9 mouse cellular contexts compared by ENCODE assay signal in genomic region chr6:127079867-127080731, GRCm38 (mm10). TPM values are rescaled to one million over a fixed set of nuclear protein-coding genes. Genes with fewer than 3 reads are reported as not detected.
DNase-seq lines count a peak whose midpoint lies in the region; ATAC-seq lines count a peak whose summit lies in the region.
"Had no signal": no experiment of that assay in that cellular context is flagged by ENCODE, and none has a peak within 500 bp of the region (broad histone marks: within the 10 kb centered on the region; RNA-seq: fewer than 3 reads in every experiment).

No protein-coding gene starts in this region.

- no peaks in the 10 kb centered on the region for H3K9me3 ChIP-seq in heart, embryonic 14.5 days (ENCODE audit: control insufficient read depth, low read length)
- no peaks in the 10 kb centered on the region for H3K9me3 ChIP-seq in liver, embryonic 12.5 days (replicated peaks)

- H3K27ac ChIP-seq in heart, embryonic 14.5 days (replicated peaks in 1 of 2; ENCODE audit: control insufficient read depth in 1 of 2, insufficient read depth in 1 of 2, low read depth in 2 of 2, low read length in 2 of 2), result no peak overlapping the region
- no peak overlapping the region for H3K27ac ChIP-seq in liver, embryonic 12.5 days

- ATAC-seq in heart, embryonic 14.5 days (ENCODE audit: insufficient number of reproducible peaks, insufficient read depth, low FRiP score, low read depth), result no peak
- ATAC-seq in liver, embryonic 12.5 days, result no peak

- no peaks in the 10 kb centered on the region for H3K36me3 ChIP-seq in heart, embryonic 14.5 days (ENCODE audit: control insufficient read depth, insufficient read depth, low read length)
- H3K36me3 ChIP-seq in liver, embryonic 12.5 days, result no peaks in the 10 kb centered on the region

- DNase-seq in CD4-positive helper T cell, adult 2 months (ENCODE audit: low read depth, low spot score), result peak; percentile 69
- DNase-seq in adrenal gland, adult 2 months, result peak; percentile 74
- DNase-seq in embryo, embryonic 9.5 days (ENCODE audit: extremely low spot score), result peak; percentile 75
- peak; percentile 17 for DNase-seq in kidney, postnatal 14 days
- DNase-seq in naive thymus-derived CD4-positive, alpha-beta T cell, adult 2 months (ENCODE audit: low read depth), result peak; percentile 36
- peak; percentile 27 for DNase-seq in testis, postnatal 14 days (ENCODE audit: low spot score)

- H3K4me3 ChIP-seq in heart, embryonic 14.5 days (ENCODE audit: control insufficient read depth in 1 of 2, insufficient read depth in 1 of 2, low read depth in 1 of 2, low read length in 2 of 2), result peak overlapping the region; percentile 44 to 62
- H3K4me3 ChIP-seq in liver, embryonic 12.5 days, result peak overlapping the region; percentile 47
- H3K4me3 ChIP-seq: erythroblast, embryonic 14.5 days had no signal

- H3K9ac ChIP-seq in heart, embryonic 14.5 days (ENCODE audit: low read length), result peak overlapping the region; percentile 74
- H3K9ac ChIP-seq in liver, embryonic 12.5 days, result no peak overlapping the region

- H3K4me2 ChIP-seq in heart, embryonic 14.5 days (ENCODE audit: low read length), result peak overlapping the region; percentile 98
- peak overlapping the region; percentile 68 for H3K4me2 ChIP-seq in liver, embryonic 12.5 days

- H3K4me1 ChIP-seq in heart, embryonic 14.5 days (ENCODE audit: control insufficient read depth in 2 of 2, insufficient read depth in 2 of 2, low read length in 2 of 2), result peaks cover 10 to 12% of the 10 kb centered on the region in 2 experiments; a peak in 2 of 4 replicates
- H3K4me1 ChIP-seq in liver, embryonic 12.5 days, result peaks cover 10% of the 10 kb centered on the region; the same call in 1 of the 2 replicates

- WGBS in heart, embryonic 14.5 days, result 2% methylated on average over 54 of the region's 59 CpGs
- 3% methylated on average over 59 of the region's 59 CpGs for WGBS in liver, embryonic 12.5 days (ENCODE audit: insufficient replicate concordance)

- H3K27me3 ChIP-seq in heart, embryonic 14.5 days (ENCODE audit: control insufficient read depth, insufficient read depth, low read length), result peaks cover 24% of the 10 kb centered on the region
- H3K27me3 ChIP-seq in liver, embryonic 12.5 days (replicated peaks), result peaks cover 41% of the 10 kb centered on the region

RNA-seq across cellular contexts. Expression of gene Fgf23, which starts 7.4 kb away (rescaled TPM):
- total RNA-seq in adrenal gland, adult 2 months (2021), result not detected
- not detected in 2 replicates for polyA plus RNA-seq in adrenal gland, adult 2 months (2012; rRNA removed)
- 0.18 TPM in 1 of 2 replicates, not detected in the other for polyA plus RNA-seq in heart, embryonic 14.5 days (2014; fragmentation: Nextera tagmentation; extraction: Ambion mirVana)
- not detected in 2 replicates for polyA plus RNA-seq in liver, embryonic 12.5 days (2016; fragmentation: Nextera tagmentation; extraction: Ambion mirVana)
- polyA plus RNA-seq: erythroblast, embryonic 14.5 days had no signal

RNA-seq across cellular contexts. Expression of gene Tigar, which starts 29.3 kb away (rescaled TPM):
- 10 to 100 TPM; 13.2 to 21.9 TPM for total RNA-seq in adrenal gland, adult 2 months (2021)
- polyA plus RNA-seq in adrenal gland, adult 2 months (2012; rRNA removed), result 2.2 and 3.0 TPM in 2 replicates
- 6.8 and 7.4 TPM in 2 replicates for polyA plus RNA-seq in heart, embryonic 14.5 days (2014; fragmentation: Nextera tagmentation; extraction: Ambion mirVana)
- 1.5 and 2.0 TPM in 2 replicates for polyA plus RNA-seq in liver, embryonic 12.5 days (2016; fragmentation: Nextera tagmentation; extraction: Ambion mirVana)
- polyA plus RNA-seq: erythroblast, embryonic 14.5 days had no signal

Comparison
In these comparisons a context has a peak if more than half of its experiments do, and no peak if none do; other contexts are left out.
1. DNase-seq: peak in every context shown above with its lines; median percentile 75 in embryo, embryonic 9.5 days; 74 in adrenal gland, adult 2 months; 69 in CD4-positive helper T cell, adult 2 months; 36 in naive thymus-derived CD4-positive, alpha-beta T cell, adult 2 months; 27 in testis, postnatal 14 days; 17 in kidney, postnatal 14 days.